Mouse (Mus musculus): ENCODE results near the gene Cfap97.

Gene Cfap97

DNA sequence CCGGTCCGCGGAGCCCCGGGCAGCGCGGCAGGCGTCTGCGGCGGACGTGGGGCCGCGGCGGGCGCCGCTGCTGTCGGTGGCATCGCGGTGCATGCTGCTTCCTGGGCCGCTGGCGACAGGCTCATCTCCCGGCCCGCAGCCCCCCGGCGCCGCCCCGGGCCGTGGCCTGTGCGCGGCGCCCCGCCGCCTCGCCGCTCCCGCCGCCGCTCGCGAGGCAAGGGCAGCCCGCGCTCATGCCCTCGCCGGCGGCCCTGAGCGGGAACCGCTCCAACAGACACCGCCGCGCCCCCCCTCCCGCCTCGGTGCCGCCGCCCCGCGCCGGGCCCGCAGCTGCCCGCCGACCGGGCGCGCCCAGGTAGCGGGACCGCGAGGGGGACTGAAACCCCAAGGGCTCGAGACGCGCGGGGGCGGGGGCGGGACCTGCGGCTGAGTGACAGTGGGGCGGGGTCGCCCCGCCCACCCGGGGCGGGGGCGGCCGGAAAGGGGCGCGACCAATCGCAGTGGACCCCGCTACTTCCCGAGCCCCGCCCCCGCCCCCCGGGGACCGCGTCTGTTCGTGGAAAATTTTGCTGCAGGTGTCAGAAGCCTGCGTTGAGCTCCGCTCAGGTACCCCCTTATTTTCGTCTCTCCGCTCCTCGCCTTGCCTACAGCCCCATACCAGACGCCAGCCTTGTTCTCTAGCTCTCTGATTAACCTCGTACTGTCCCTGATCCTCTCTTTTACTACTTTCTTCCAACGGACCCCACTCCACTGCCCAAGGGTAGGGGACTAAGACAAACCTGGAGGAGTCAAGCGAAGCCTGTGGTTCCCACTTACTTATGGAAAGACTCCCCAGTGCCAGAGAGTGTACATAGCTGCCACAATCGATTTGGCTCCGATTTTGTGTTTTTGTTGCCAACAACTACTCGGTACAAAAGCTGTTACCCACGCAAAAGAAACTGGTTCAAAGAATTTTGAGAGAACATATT lies 777 bp downstream of the Cfap97 start, which contains the start of gene Snx25:
Gene Snx25, minus strand, starts transcription at position 96 of the 968 bp plus-strand sequence.
- no peak for DNase-seq (ENCODE audit: extremely low spot score, low read depth, low spot score)

DNA sequence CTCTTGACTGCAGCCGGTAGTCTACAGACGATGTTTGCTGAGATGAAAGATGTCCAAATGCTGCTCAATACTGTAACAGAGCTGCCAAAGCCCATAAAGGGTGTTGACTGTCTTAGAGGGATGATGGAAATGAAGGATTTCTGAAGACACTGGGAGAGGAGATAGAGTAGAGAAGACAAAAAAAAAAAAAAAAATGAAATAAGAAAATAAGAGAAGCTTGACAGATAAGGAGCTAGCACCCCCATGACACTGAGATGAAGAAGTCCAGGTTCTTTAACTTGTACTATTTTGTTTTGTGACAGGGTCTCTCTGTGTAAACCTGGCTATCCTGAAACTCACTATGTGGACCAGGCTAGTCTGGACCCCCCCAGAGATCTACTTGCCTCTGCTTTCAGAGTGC lies 1.5 kb downstream of the Cfap97 start:
- DNase-seq (ENCODE audit: extremely low spot score, low read depth, low spot score): no peak

GRCm38 (mm10) chr8:46162953-46163869 lies 11.6 kb downstream of the Cfap97 start:
- DNase-seq (ENCODE audit: extremely low spot score, low read depth, low spot score): peak; percentile 71

DNA sequence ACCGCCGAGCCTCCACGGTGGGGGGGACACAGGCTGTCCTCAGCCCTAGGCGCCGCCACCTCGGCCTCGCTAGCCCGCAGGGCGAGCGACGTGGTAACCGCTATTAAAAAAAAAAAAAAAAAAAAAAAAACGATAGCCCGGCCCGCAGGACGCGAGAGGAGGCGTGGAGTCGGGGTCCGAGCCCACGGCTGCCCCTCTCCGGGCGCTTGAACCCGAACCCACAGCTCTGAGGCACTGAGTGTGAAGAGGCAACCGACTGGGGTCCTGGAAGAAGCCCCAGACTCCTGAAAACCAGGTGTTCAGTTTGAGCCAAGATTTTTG lies 12.3 kb downstream of the Cfap97 start:
- DNase-seq (ENCODE audit: extremely low spot score, low read depth, low spot score): no peak

- no peak for DNase-seq (ENCODE audit: extremely low spot score, low read depth, low spot score)
Observed at GRCm38 (mm10) chr8:46173651-46174050, 22.1 kb downstream of the Cfap97 start.

GRCm38 (mm10) chr8:46180136-46180535 lies 28.6 kb downstream of the Cfap97 start:
- DNase-seq (ENCODE audit: extremely low spot score, low read depth, low spot score): no peak

- peak; percentile 42 for DNase-seq (ENCODE audit: extremely low spot score, low read depth, low spot score)
Observed at GRCm38 (mm10) chr8:46185361-46185760, 33.8 kb downstream of the Cfap97 start.

GRCm38 (mm10) chr8:46193100-46193499 lies 41.5 kb downstream of the Cfap97 start:
- DNase-seq (ENCODE audit: extremely low spot score, low read depth, low spot score): no peak

DNA sequence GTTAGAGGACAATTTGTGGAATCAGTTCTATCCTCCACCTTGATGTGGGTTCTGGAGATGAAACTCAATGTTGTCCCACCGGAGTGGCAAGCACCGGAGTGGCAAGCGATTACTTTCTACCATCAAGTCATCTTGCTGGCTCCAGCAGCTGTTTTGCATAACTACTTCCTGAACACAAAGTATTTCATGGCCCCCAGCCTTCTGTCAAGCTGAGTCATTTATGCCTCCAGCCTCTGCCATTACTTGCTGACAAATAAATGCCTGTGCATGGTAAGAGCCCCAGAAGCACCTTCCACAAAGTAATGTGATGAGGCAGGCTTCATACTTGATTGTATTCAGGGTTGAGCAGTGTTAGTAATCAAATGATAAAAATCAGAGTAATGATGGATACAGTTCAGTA lies 45.3 kb downstream of the Cfap97 start:
- DNase-seq (ENCODE audit: extremely low spot score, low read depth, low spot score): no peak

GRCm38 (mm10) chr8:46197673-46198072 lies 46.1 kb downstream of the Cfap97 start:
- no peak for DNase-seq (ENCODE audit: extremely low spot score, low read depth, low spot score)

DNA sequence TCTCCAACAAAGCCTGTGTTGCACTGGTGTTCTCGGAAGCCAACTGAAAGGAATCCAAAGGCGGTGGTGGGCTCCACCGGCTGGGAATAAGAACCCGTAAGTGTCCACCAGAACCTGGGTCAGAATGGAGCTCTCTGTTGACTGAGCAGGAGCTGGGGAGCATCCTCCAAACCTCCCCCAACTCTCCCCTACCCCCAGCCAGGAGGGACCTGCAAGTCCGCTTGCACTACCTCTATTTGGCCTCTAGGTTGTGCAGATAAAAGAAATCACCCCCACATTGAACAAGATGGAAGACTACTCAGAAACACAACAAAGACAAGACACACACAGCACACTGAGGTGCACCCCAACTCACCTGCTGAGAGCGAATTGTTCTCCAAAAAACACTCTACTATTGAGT lies 50.8 kb downstream of the Cfap97 start:
- DNase-seq (ENCODE audit: extremely low spot score, low read depth, low spot score): no peak

GRCm38 (mm10) chr8:46204301-46204700 lies 52.7 kb downstream of the Cfap97 start:
- no peak for DNase-seq (ENCODE audit: extremely low spot score, low read depth, low spot score)

- DNase-seq (ENCODE audit: extremely low spot score, low read depth, low spot score): no peak
Observed at GRCm38 (mm10) chr8:46204974-46205640, 53.5 kb downstream of the Cfap97 start.

DNA sequence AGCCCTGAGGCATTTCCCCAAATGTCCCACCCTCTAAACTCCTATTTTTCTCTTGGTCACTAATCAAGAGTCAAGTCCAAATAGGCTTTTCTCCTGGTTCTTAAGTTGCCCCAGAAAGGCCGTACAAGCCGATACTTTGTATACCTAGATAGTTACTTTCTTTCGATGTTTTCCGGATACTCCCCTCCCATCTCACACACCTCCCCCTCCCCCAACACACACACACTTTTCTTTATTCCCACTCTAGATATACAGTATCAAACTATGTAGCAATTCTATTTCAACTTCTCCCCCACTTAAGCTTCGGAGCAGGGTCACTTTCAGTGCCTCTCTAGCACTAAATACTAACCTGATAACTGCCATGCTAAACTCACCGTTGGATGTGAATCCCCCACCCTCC lies 54.5 kb downstream of the Cfap97 start:
- DNase-seq (ENCODE audit: extremely low spot score, low read depth, low spot score): no peak

- DNase-seq (ENCODE audit: extremely low spot score, low read depth, low spot score): no peak
Observed at GRCm38 (mm10) chr8:46208354-46208753, 56.8 kb downstream of the Cfap97 start.

DNA sequence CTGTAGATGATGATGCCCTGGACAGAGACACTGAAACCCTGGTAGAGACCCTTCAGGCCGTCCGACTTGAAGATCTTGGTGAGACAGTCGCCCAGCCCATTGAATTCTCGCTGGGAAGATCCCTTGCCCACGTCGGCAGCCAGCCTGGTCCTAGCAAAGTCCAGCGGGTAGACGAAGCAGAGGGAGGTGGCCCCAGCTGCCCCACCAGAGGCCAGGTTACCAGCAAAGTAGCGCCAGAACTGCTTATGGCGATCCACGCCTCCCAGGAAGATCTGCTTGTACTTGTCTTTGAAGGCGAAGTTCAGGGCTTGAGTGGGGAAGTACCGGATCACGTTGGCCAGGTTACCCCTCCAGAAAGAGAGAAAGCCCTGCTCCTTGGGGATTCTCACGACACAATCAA lies 57.5 kb downstream of the Cfap97 start:
- DNase-seq (ENCODE audit: extremely low spot score, low read depth, low spot score): no peak

- peak; percentile 73 for DNase-seq (ENCODE audit: extremely low spot score, low read depth, low spot score)
Observed at GRCm38 (mm10) chr8:46210404-46211315, 59.1 kb downstream of the Cfap97 start, which contains the start of gene Slc25a4. Gene Slc25a4, minus strand, starts transcription at chr8:46211284.

DNA sequence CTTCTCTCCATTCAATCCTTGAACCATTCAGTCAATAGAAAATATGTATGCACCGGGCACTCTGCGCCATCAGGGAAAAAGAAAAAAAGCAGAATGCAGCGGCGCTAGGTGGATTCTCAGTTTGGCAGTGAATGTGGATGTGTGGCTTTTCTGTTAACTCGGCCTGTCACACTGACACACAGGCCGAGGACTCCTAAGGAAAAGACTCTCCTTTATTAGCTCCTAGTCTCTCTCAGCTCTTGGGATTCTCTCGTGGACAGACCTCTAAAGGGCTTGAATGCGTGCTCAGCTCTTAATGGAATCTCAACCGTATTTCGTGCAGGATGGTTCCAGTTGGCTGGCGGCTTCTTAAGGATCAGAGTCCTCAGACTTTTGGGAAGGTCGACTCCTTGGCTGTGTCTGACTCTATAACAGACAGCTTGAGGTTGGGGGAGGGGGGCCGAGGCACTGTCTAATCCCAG lies 60.1 kb downstream of the Cfap97 start:
- no peak for DNase-seq (ENCODE audit: extremely low spot score, low read depth, low spot score)

GRCm38 (mm10) chr8:46212194-46212593 lies 60.6 kb downstream of the Cfap97 start:
- no peak for DNase-seq (ENCODE audit: extremely low spot score, low read depth, low spot score)

DNA sequence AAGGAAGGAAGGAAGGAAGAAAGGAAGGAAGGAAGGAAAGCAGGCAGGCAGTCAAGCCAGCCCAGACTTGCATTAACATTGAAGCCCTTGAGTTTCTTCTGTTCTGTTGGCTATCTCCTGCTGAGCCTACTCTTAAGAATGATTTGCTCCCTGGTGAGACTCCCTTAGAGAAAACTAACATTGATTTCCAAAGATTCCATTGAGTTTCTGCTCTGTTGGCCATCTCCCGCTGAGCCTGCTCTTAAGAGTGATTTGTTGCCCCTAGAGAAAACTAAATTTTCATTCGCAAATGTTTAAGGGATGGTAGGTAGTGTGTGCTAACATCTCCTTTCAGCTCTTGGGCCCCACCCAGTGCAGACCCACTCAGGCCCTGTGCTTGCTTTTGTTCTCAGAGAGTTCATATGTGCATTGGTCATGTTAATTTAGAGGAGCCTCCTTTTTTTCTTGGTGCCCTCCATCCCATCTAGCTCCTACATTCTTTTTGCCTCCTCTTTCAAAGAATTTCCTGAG lies 62.5 kb downstream of the Cfap97 start:
- no peak for DNase-seq (ENCODE audit: extremely low spot score, low read depth, low spot score)
